Comparison of ENCODE assay signal across 1 mouse cellular context in the genomic region with DNA sequence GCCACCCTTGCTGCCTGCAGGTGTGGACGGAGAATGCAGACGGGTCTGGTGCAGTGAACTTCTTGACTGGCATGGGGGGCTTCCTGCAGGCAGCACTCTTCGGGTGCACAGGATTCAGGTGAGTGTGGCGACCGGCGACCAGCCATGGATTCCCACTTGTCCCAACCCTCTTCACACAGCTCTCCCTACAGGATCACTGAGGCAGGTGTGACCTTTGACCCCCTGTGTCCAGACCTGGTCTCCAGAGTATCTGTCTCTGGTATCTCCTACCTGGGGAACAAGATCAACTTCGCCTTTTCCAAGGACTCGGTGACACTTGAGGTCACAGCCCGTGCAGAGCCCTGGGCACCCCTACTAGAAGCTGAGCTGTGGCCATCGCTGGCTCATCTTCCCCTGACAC.
TF ChIP-seq lines count a peak whose summit lies in the region.

No protein-coding gene starts in this region.

TF ChIP-seq in MEL, 35 proteins besides CTCF, POLR2A, EP300 and RAD21:
- TF ChIP-seq USF1 (IDR thresholded peaks at IDR 0.05; ENCODE audit: low read depth, low read length) (no peak), RCOR1 (IDR thresholded peaks at IDR 0.05; ENCODE audit: low read depth, low read length) (no peak), ZMIZ1 (IDR thresholded peaks at IDR 0.05; ENCODE audit: low read depth, low read length) (no peak), MEF2A (IDR thresholded peaks at IDR 0.05; ENCODE audit: extremely low read depth, insufficient replicate concordance, low read depth, low read length, poor library complexity, severe bottlenecking) (no peak)
TF ChIP-seq in MEL: peak in this region for 0.
